Mouse (Mus musculus) kidney, postnatal 25 days (tissue): Measurements from ENCODE around the gene Padi6.
A peak's percentile ranks its signal among the peaks of the same experiment; 100 is the strongest.

Source experiments
- DNase-seq, 2 experiments: peaks; one replicate each; pipeline ENCODE4 v3.0.0; 2021; ENCODE audit warnings: mixed read lengths in 2 of 2

The Padi6 gene

GRCm38 (mm10) chr4:140680731-140681397 is 61.6 kb downstream of the Padi6 start:
- DNase-seq, result peak in 1 of 2 experiments; percentile 28

DNA sequence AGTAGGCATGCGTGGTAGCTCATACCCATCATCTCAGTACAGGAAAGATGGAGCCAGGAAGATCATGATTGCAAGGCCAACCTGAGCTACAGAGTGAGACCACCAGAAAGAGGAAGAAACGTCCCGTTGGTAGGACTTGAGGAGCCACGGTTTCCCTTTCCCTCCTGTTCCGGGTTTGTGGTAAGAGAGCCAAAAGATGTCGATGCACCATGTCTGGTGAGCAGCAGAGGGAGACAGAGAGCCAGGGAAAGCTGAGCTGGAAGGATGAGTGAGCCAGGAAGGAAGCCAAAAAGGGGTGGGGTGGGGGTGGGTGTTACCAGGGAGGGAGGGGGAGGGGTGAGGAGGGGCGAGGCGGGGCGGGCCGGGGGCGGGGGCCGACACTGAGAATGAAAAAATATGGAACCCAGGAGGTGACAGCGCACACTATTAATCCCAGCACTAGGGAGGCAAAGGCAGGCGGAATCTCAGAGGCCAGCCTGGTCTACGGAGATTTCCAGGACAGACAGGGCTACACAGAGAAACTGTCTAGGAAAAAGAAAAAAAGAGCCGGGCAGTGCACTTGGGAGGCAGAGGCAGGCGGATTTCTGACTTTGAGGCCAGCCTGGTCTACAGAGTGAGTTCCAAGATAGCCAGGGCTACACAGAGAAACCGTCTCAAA is 62.6 kb downstream of the Padi6 start:
- DNase-seq, result peak; percentile 82 to 87

DNA sequence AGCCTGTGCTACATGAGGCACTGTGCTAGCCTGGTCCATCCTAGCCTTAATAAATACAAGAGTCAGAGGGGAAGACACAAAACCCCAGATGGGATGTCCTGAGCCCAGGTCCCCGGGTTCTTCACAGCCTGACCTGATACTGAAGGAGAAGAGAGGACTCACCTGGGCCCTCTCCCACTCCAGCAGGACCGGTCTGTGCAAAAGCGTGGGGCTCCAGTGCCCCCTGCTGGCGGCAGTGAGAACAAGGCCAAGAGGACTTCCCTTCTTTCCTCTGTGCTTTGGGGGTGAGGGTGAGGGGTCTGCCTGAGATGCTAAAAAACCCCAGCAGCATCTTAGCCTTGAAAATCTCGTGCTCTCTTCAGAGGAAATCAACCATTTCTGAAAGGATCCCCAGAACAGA is 63.4 kb downstream of the Padi6 start:
- DNase-seq, result peak; percentile 49 to 56
